Mouse (Mus musculus) neural tube, embryonic 15.5 days (tissue): ENCODE data around the gene Erlec1. TPM values are rescaled to one million over a fixed set of nuclear protein-coding genes. Genes with fewer than 3 reads are reported as not detected.

Experiments used
- polyA plus RNA-seq: library from polyadenylated mRNA; unstranded; fragments of >200 nt; fragmentation: Nextera tagmentation; extraction: Ambion mirVana; gene quantifications from 2 replicates; pipeline ENCODE4 v1.2.1, GENCODE M21; 2015

The Erlec1 gene
- polyA plus RNA-seq, 1 experiment from 2014 or later, result 11.7 TPM

Other genes with a start within 250 kb of the Erlec1 start
- gene Psme4, start 182.6 kb downstream of the Erlec1 start, polyA plus RNA-seq, result 13.1 TPM in 2 replicates
- 7.2 and 7.6 TPM in 2 replicates for gene Gpr75, start 69.0 kb downstream of the Erlec1 start, polyA plus RNA-seq
- 28.3 and 28.5 TPM in 2 replicates for gene Asb3, start 68.9 kb downstream of the Erlec1 start, polyA plus RNA-seq
- gene Chac2, start 32.0 kb upstream of the Erlec1 start, polyA plus RNA-seq, result 30.1 and 32.6 TPM in 2 replicates
- gene Gm17332, start 228.1 kb upstream of the Erlec1 start, polyA plus RNA-seq, result not detected in 2 replicates